Mouse (Mus musculus) cerebral cortex, adult 2 months (tissue): ENCODE measurements around the gene Kcnj15.

Experiments
- WGBS: fragments of 180-500 bp; shearing (Covaris S2); methylation state at CpG from one replicate; pipeline ENCODE4 v1.1.7; 2018; 5-methylcytosine and 5-hydroxymethylcytosine counted together

Gene Kcnj15

DNA sequence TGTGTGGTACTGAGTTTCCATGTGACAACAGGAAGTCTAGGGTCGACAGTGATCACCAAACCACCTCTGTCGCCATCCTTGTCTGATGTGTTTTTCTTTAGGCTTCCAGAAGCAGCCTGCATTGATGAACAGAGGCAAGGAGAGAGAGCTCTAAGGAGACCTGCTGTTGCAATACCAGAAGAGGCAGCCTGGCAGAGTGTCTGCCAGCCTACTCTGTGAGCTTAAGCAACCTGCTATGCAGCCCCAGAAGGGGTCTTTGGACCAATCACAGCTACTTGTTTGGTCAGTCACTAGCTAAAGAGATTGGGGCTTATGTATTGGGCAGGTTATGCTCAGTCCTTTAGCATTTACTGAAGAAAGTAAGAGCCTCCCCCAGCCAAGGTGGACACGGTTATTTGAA lies 11.9 kb upstream of the Kcnj15 start:
- WGBS = 94% methylated on average over 3 of the region's 3 CpGs

GRCm38 (mm10) chr16:95248646-95249045 lies 8.7 kb upstream of the Kcnj15 start:
- WGBS = 80% methylated on average over 5 of the region's 5 CpGs

DNA sequence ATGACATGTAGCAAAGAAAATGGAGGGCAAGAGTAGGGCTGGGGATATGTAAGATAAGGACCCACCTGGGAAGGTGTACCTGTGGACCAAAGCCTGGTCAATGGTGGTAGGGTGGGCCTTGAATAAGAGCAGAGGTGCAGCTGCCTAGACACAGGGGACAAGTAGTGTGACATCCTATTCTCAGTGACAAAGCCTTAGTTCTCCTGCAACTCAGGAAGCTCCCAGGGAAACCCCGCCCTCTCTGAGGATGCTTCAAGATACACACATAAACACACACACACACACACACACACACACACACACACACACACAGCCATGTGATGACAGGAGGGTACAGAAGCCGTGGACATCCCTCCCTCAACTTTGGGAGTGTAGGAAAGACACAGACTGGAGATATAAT lies 710 bp upstream of the Kcnj15 start:
- 68% methylated on average over 2 of the region's 2 CpGs for WGBS

DNA sequence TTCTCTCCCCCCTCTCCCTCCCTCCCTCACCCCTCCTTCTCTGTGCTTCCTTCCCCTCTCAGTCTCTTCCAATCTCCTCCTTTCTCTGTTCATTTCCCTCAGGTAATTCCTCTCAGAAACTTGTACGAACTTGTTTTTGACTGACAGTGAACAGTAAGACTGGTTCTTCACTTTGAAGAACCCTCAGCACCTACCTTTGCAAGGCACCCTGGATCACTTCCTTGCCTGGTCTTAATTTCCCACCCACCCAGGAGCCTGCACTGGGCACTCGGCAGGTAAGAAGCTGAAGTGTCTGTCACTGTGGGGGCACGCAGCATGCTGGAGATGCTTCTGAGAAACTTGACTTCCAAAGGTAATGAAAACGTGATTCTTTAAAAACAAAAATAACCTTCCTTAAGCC lies 742 bp downstream of the Kcnj15 start:
- WGBS = 81% methylated on average over 4 of the region's 4 CpGs

DNA sequence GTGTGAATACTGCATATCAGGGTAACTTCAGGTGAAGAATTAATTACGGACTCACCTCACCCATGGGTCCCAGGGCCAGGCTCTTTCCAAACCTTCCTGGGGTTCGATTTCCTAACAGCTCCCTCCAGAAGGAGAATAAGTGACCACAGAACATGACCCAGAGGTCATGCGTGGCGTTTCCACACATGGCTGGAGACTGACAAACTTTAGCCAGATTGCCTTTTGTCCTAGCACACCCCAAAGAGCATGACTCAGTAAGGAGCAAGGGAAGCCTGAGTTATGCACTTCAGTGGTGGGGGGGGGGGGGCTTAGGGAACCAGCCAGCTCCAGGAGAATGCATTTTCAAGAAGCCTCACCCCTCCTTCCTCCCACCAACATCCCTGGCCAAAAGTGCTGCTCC lies 2.1 kb downstream of the Kcnj15 start:
- WGBS = 87% methylated on average over 4 of the region's 4 CpGs

- 82% methylated on average over 5 of the region's 5 CpGs for WGBS
These were observed 3.3 kb downstream of the Kcnj15 start for GRCm38 (mm10) chr16:95260693-95261092.

DNA sequence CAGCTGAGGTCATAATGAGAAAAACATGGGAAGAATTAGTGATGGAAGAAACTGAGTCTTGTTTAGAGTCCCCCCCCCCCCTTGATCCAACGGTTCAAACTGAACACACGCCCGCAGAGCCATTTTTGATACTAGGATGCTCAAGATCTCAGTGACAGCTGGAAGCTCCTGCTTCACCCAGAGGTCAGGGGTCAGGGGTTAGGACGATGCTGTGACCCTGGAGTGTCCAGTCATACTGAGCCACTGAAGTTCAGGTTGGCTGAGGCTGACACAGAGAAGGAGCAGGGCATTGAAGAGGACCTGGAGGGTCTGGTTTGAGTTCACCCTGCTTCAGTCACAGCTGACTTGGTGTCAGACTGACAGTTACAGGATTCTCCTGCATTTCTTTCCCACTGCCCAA lies 4.4 kb downstream of the Kcnj15 start:
- 89% methylated on average over 4 of the region's 4 CpGs for WGBS

DNA sequence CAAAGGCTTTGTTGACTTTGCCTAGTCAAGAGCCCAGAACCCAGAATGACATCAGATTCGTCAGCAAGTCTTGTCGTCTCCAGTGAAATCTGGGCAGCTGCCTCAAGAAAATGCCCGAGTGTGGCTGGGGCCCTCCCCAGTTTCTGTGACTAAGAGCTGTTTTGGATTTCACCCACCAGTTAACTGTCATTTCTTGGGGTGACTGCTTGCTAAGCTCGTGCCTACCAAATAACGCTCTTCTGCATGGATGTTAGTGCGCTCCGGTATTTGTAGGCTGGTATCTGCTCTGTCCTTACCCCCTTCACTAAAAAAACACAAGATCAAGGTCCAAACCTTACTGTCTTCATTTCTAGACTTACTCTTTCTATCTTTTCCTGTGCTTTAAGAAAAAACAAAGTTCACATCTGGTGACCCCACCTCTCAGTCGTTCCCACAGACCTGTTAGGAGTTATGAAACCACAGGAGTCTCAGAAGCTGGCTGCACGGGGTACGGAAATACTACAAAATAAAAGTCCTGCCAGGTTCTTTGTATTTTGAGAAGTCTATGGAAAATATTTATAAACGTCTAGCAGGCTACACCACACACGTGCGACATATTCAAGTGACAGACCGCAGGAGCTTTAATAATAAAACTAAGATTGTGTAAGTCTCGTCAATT lies 5.5 kb downstream of the Kcnj15 start:
- WGBS = 78% methylated on average over 15 of the region's 15 CpGs

- WGBS = 71% methylated on average over 5 of the region's 5 CpGs
These were observed 7.0 kb downstream of the Kcnj15 start for GRCm38 (mm10) chr16:95264324-95264723.

DNA sequence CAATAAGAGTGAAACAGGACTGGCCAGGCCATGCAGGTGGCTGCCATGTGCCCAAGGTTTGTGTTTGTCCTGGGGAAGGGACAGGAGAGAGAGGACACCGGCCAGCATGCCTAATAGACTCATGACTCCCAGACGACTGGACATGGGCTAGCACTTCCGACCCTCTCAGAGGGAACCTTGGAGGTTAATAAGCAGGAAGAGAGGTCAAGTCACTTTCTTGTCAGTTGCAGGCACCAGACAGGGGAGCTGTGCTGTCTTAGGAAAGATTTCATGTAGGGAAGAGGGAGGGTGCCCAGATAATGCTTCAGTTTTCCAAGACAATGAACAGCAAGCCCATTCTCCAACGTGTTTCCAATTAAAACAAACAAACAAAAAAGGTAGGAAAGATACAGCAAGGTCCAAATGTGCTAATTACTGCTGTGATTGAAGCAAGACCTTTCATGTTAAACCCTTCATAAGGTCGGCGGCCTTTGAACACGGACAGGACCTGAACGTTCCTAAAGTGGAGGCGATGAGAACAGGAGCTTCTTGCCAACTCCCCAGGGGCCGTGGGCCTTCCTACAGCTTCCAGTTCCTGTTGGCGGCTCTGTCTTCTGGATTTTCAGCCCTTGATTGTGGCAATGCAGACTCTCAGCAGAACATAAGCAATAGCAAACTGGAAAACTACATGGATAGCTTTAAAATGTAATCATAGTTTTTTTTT lies 10.3 kb downstream of the Kcnj15 start:
- 65% methylated on average over 11 of the region's 11 CpGs for WGBS

DNA sequence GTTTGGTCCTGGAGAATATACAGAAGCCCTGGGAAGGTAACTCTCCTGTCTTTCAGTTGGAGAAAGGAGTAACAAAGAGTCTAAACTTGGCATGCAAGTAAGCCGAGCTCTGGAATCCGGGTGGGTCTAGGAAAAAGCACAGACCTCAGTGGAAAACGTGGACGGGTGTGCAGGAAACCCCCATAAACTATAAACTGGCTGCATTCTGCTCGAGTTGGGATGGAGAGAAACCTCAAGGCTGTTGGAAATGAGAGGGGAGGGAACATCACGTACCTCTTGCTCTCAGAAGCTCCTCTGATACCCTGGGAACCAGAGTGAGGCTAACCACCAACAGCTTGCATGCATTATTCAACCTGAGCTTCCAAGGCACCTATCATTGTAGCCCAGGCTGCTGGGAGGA lies 12.3 kb downstream of the Kcnj15 start:
- 84% methylated on average over 6 of the region's 6 CpGs for WGBS

GRCm38 (mm10) chr16:95273101-95273500 lies 15.7 kb downstream of the Kcnj15 start:
- 85% methylated on average over 2 of the region's 2 CpGs for WGBS

- 89% methylated on average over 10 of the region's 10 CpGs for WGBS
These were observed 18.6 kb downstream of the Kcnj15 start for GRCm38 (mm10) chr16:95275713-95276502.

DNA sequence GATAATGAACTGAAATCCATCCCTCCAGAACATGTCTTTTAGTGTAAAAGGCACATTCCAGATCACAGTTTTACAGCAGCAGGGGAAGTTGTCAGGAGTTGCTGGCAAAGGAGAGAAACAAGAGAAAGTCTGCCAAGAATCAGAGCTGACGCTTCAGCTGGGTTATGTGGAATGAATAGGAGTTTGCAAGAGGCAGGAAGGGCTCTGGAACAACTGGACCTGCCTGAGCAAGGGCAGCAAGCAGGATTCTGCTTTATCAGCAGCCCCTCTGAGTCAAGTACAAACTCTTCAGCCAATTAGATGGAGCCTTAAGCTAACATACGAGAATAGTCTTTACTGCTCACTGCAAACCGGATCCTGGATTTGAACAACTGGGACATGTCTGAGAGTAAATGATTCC lies 21.7 kb downstream of the Kcnj15 start:
- 57% methylated on average over 3 of the region's 3 CpGs for WGBS

DNA sequence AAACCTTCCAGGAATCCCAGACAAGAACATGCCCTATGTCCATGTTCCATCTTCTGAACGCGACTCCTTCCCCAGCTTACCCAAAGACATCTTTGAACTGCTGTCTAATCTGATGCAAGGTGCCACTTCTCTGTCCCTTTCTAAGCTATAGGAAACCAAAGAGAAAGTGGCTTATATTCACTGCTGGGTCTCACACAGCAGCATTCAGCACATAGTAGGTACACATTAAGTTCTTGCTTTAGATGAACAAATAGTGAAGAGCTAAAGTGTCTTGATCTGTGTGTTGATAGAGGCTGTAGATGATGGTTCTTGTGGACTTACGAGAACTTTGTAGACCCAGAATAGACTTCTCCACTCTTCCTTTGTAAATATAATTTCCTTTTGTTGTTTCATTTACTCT lies 23.0 kb downstream of the Kcnj15 start:
- 96% methylated on average over 3 of the region's 3 CpGs for WGBS

GRCm38 (mm10) chr16:95283369-95283768 lies 26.0 kb downstream of the Kcnj15 start:
- 88% methylated on average over 10 of the region's 10 CpGs for WGBS

DNA sequence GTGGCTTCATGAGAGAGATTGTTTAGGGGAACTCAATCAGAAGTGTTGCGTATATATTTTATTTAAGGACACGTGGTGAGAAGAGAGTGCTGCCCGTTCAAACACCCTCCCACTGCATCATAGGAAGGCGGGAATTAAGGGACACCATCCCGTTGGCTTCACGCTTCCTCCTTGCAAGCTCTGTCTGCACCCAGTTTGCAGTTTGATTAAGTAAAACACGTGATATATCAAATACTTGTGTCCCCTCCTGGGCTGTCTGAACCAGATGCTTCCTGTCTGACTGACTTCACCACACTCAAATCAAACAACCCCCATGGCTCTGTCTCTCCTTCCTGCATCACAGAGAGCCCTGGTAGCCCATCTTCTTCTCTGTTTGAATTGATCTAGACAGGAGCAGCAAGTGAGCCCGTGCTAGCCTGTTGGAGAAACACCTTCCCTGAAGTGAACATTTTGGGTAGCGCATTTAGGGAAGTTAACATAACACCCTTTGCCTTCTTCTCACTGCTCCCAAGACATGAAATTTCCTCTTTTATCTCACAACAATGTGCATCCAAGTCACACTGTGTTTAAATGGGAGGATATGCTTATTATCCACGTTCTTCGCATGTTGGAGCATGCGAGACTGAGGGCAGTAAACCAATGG lies 26.8 kb downstream of the Kcnj15 start:
- 69% methylated on average over 12 of the region's 12 CpGs for WGBS

- WGBS = 92% methylated on average over 4 of the region's 4 CpGs
These were observed 27.7 kb downstream of the Kcnj15 start for GRCm38 (mm10) chr16:95285043-95285442.

- WGBS = 86% methylated on average over 4 of the region's 4 CpGs
These were observed 28.4 kb downstream of the Kcnj15 start for GRCm38 (mm10) chr16:95285767-95286166.

GRCm38 (mm10) chr16:95287656-95288055 lies 30.3 kb downstream of the Kcnj15 start:
- WGBS = 98% methylated on average over 2 of the region's 2 CpGs

- 83% methylated on average over 3 of the region's 3 CpGs for WGBS
These were observed 32.0 kb downstream of the Kcnj15 start for GRCm38 (mm10) chr16:95289375-95289774.

DNA sequence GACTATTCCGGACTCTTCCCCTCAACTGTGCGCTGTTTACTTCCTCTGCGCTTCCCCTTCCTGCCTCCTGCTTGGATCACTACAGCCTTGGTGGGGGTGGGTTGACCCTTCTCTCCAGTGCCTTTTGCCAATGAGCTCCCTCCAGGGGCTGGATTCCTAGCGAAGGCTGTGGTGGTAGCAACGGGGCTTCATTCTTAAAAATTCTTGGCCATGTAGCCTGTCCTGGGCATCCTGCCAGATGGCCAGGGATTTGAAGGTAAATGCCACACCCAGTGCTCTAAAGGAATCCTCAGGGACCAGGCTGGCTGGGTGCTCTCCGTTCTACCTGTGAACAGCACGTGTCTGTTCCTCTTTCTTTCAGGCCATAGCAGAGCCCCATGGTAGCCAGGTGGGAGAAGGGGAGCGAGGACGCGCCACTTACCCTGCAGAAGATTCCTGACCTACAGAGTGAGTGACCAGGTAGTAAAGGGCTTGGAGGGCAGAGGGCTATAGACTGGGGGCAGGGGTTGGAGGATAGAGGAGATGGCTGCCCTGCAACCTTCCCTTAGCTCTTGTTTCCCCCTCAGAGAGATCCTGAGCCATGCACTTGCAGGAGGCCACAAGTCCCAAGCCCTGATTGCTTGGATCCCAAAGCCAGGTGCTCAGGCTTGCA lies 34.2 kb downstream of the Kcnj15 start:
- WGBS = 70% methylated on average over 10 of the region's 10 CpGs
